Mouse (Mus musculus) liver, adult 2 months (tissue): ENCODE measurements around the gene Ctf1.

ENCODE experiments used
- CTCF ChIP-seq: fragments of 200-500 bp; IDR thresholded peaks from 2 replicates; pipeline ENCODE4 v1.5.1; 2011; ENCODE audit warnings: low read depth, low read length, control low read depth
- POLR2A ChIP-seq: fragments of 200-500 bp; IDR thresholded peaks from 2 replicates; pipeline ENCODE4 v1.6.1; 2011; ENCODE audit warnings: low read length, control low read depth; ENCODE audit not compliant: insufficient read depth; ENCODE audit errors: extremely low read depth

- TF ChIP-seq CTCF, result no peak
- TF ChIP-seq POLR2A, result no peak
Observed at GRCm38 (mm10) chr7:127667171-127667570, 45.4 kb upstream of the Ctf1 start.
